ENCODE assay signal across 8 mouse cellular contexts in the genomic region with DNA sequence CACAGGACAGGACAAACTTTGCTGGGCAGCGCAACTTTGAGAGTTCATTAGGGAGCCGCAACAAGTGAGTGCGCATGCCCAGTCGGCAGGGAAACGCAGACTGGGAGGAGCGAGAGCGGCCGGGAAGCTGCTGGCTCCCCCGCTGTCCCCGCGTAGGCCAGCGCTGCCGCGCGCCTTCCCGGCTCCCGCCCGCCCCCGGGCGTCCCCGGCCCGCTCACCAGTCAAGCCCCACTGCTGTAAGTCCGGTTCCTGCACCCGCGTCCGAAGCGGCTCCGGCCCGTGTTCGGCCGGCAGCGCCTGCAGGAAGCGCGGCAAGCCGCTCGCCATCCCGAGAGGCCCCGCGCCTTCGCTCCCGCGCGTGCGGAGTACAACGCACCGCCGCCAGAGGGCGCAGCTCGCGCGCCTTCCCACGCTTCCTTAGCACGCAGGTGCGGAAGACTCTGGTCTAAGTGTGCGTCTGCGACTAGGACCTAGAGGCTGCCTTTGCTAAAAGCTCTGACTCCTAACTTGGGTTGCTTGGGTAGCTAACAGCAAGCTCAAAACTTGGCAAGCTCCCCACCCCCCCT. TPM values are rescaled to one million over a fixed set of nuclear protein-coding genes. Genes with fewer than 3 reads are reported as not detected.
A peak's percentile ranks its signal among the peaks of the same experiment; 100 is the strongest.
DNase-seq lines count a peak whose midpoint lies in the region; ATAC-seq lines count a peak whose summit lies in the region.

A gene (minus strand): TSS at position 359 of the 566 bp plus-strand sequence.

- WGBS in heart, embryonic 14.5 days: 0% methylated on average over 50 of the region's 56 CpGs
- under 1% methylated on average over 50 of the region's 56 CpGs for WGBS in liver, embryonic 12.5 days (ENCODE audit: insufficient replicate concordance)

- peak; percentile 90 to 94 for DNase-seq in CD8-positive naive resting alpha-beta T cell, adult 2 months (ENCODE audit: low read depth in 2 of 2, low spot score in 2 of 2)
- peak; percentile 84 for DNase-seq in c-Kit-negative CD71-positive TER-119-positive erythroid progenitor cells, embryonic 14.5 days (ENCODE audit: low read depth, low spot score)
- DNase-seq in fibroblast of lung, adult 2 months (ENCODE audit: low read depth): peak; percentile 65
- DNase-seq in kidney, postnatal 10 days: peak; percentile 94
- DNase-seq in naive thymus-derived CD4-positive, alpha-beta T cell, adult 2 months (ENCODE audit: low read depth): peak; percentile 98
- DNase-seq in splenic B cell, adult 2 months (ENCODE audit: low read depth, low spot score): peak; percentile 94

- no peaks in the 10 kb centered on the region for H3K36me3 ChIP-seq in heart, embryonic 14.5 days (ENCODE audit: control insufficient read depth, insufficient read depth, low read length)
- 0 out of 2 replicates have a peak, but pooled peaks cover 1% of the 10 kb centered on the region for H3K36me3 ChIP-seq in liver, embryonic 12.5 days
- H3K36me3 ChIP-seq in splenic B cell, adult 2 months (ENCODE audit: control insufficient read depth, insufficient read depth, low read length, poor library complexity, severe bottlenecking): no peaks in the 10 kb centered on the region

- H3K27me3 ChIP-seq in heart, embryonic 14.5 days (ENCODE audit: control insufficient read depth, insufficient read depth, low read length): no peaks in the 10 kb centered on the region; the same call in 1 of the 2 replicates
- 0 out of 2 replicates have a peak, but pooled peaks cover 6% of the 10 kb centered on the region for H3K27me3 ChIP-seq in liver, embryonic 12.5 days (replicated peaks)
- no peaks in the 10 kb centered on the region for H3K27me3 ChIP-seq in splenic B cell, adult 2 months (ENCODE audit: control insufficient read depth, insufficient read depth, low read length, poor library complexity, severe bottlenecking)

- peaks cover 0 to 8% of the 10 kb centered on the region in 2 experiments; a peak in 2 of 4 replicates for H3K4me1 ChIP-seq in heart, embryonic 14.5 days (ENCODE audit: control insufficient read depth in 2 of 2, insufficient read depth in 2 of 2, low read length in 2 of 2)
- peaks cover 23% of the 10 kb centered on the region for H3K4me1 ChIP-seq in liver, embryonic 12.5 days

- peak within 1 kb of the TSS; percentile 53 to 88 for H3K4me3 ChIP-seq in heart, embryonic 14.5 days (ENCODE audit: control insufficient read depth in 1 of 2, insufficient read depth in 1 of 2, low read depth in 1 of 2, low read length in 2 of 2)
- H3K4me3 ChIP-seq in liver, embryonic 12.5 days: peak within 1 kb of the TSS; percentile 79

- peak within 1 kb of the TSS; percentile 40 to 94 for H3K27ac ChIP-seq in heart, embryonic 14.5 days (replicated peaks in 1 of 2; ENCODE audit: control insufficient read depth in 1 of 2, insufficient read depth in 1 of 2, low read depth in 2 of 2, low read length in 2 of 2)
- peak within 1 kb of the TSS; percentile 81 for H3K27ac ChIP-seq in liver, embryonic 12.5 days

- H3K4me2 ChIP-seq in heart, embryonic 14.5 days (ENCODE audit: low read length): peak within 1 kb of the TSS; percentile 87
- peak within 1 kb of the TSS; percentile 95 for H3K4me2 ChIP-seq in liver, embryonic 12.5 days

- ATAC-seq in heart, embryonic 14.5 days (ENCODE audit: insufficient number of reproducible peaks, insufficient read depth, low FRiP score, low read depth): peak; percentile 87
- peak; percentile 93 for ATAC-seq in liver, embryonic 12.5 days

- no peaks in the 10 kb centered on the region for H3K9me3 ChIP-seq in heart, embryonic 14.5 days (ENCODE audit: control insufficient read depth, low read length)
- no peaks in the 10 kb centered on the region for H3K9me3 ChIP-seq in liver, embryonic 12.5 days (replicated peaks)

- H3K9ac ChIP-seq in heart, embryonic 14.5 days (ENCODE audit: low read length): peak within 1 kb of the TSS; percentile 92
- peak within 1 kb of the TSS; percentile 82 for H3K9ac ChIP-seq in liver, embryonic 12.5 days

RNA-seq across cellular contexts. Expression of the gene that starts here (rescaled TPM):
- polyA plus RNA-seq in heart, embryonic 14.5 days (2014; fragmentation: Nextera tagmentation; extraction: Ambion mirVana): 14.0 and 15.2 TPM in 2 replicates
- polyA plus RNA-seq in liver, embryonic 12.5 days (2016; fragmentation: Nextera tagmentation; extraction: Ambion mirVana): 20.3 and 21.4 TPM in 2 replicates

Comparison
In these comparisons a context has a peak if more than half of its experiments do, and no peak if none do; other contexts are left out.
1. Peak in every context shown above with its lines: DNase-seq, ATAC-seq, H3K4me3 ChIP-seq and H3K27ac ChIP-seq.